8 mouse cellular contexts compared by ENCODE assay signal in genomic region chr7:38167724-38168141, GRCm38 (mm10). TPM values are rescaled to one million over a fixed set of nuclear protein-coding genes. Genes with fewer than 3 reads are reported as not detected.
DNase-seq lines count a peak whose midpoint lies in the region; ATAC-seq and TF ChIP-seq lines count a peak whose summit lies in the region.

No protein-coding gene starts in this region.

- H3K9me3 ChIP-seq in kidney, embryonic 16.5 days (ENCODE audit: low read length): no peaks in the 10 kb centered on the region

- TF ChIP-seq CTCF in thymus, adult 2 months (IDR thresholded peaks at IDR 0.05; ENCODE audit: borderline replicate concordance, control insufficient read depth, extremely low read depth, insufficient read depth, low read length, poor library complexity): no peak
- peak; percentile 38 for TF ChIP-seq CTCF in liver, adult 2 months (IDR thresholded peaks at IDR 0.05; ENCODE audit: low read depth, low read length)

- H3K4me3 ChIP-seq in thymus, adult 2 months (ENCODE audit: control insufficient read depth, insufficient read depth, low read length): no peak overlapping the region
- H3K4me3 ChIP-seq in kidney, embryonic 16.5 days (ENCODE audit: low read length): no peak overlapping the region
- no peak overlapping the region for H3K4me3 ChIP-seq in liver, adult 2 months (ENCODE audit: insufficient read depth, low read depth, low read length)

- 22% methylated on average over 11 of the region's 11 CpGs for WGBS in thymus, adult 2 months
- 16% methylated on average over 11 of the region's 11 CpGs for WGBS in kidney, embryonic 16.5 days
- 15% methylated on average over 11 of the region's 11 CpGs for WGBS in liver, adult 2 months

- H3K9ac ChIP-seq in kidney, embryonic 16.5 days (replicated peaks; ENCODE audit: low read length): 0 out of 2 replicates have a peak overlapping the region, but pooled peaks have one; percentile 18
- no peak overlapping the region for H3K9ac ChIP-seq in liver, adult 2 months (ENCODE audit: low read depth, low read length)

- no peaks in the 10 kb centered on the region for H3K27me3 ChIP-seq in thymus, adult 2 months (ENCODE audit: control insufficient read depth, insufficient read depth, low read length)
- H3K27me3 ChIP-seq in kidney, embryonic 16.5 days (ENCODE audit: insufficient read depth, low read length): no peaks in the 10 kb centered on the region
- no peaks in the 10 kb centered on the region for H3K27me3 ChIP-seq in liver, adult 2 months (ENCODE audit: control insufficient read depth, insufficient read depth, low read length)

- H3K27ac ChIP-seq in thymus, adult 2 months (ENCODE audit: control insufficient read depth, insufficient read depth, low read length): no peak overlapping the region
- no peak overlapping the region for H3K27ac ChIP-seq in kidney, embryonic 16.5 days (ENCODE audit: low read length)
- no peak overlapping the region for H3K27ac ChIP-seq in liver, adult 2 months (replicated peaks; ENCODE audit: insufficient read depth, low read depth, low read length)

- peaks cover 8% of the 10 kb centered on the region for H3K4me1 ChIP-seq in thymus, adult 2 months (replicated peaks; ENCODE audit: control insufficient read depth, insufficient read depth, low read length)
- no peaks in the 10 kb centered on the region for H3K4me1 ChIP-seq in kidney, embryonic 16.5 days (ENCODE audit: insufficient read depth, low read length)
- no peaks in the 10 kb centered on the region for H3K4me1 ChIP-seq in liver, adult 2 months (ENCODE audit: control insufficient read depth, insufficient read depth, low read length)

- peak; percentile 38 for DNase-seq in thymus, adult 2 months
- no peak for DNase-seq in thymus, adult 18-20 months
- peak; percentile 45 for DNase-seq in cerebellum, adult 8-10 months
- peak; percentile 52 to 56 for DNase-seq in frontal cortex, postnatal 10 days (ENCODE audit: low spot score in 2 of 2)
- peak; percentile 59 for DNase-seq in liver, adult 2 months (ENCODE audit: extremely low read depth, low read depth, low spot score)
- peak; percentile 45 for DNase-seq in neural tube, embryonic 10.5 days (ENCODE audit: extremely low spot score, low spot score)
- no peak for DNase-seq in MN1 (ENCODE audit: low spot score)

- no peak for ATAC-seq in kidney, embryonic 16.5 days (ENCODE audit: low FRiP score, low TSS enrichment)

- TF ChIP-seq POLR2A in thymus, adult 2 months (IDR thresholded peaks at IDR 0.05; ENCODE audit: control insufficient read depth, extremely low read depth, insufficient read depth, low read length, poor library complexity): no peak
- no peak for TF ChIP-seq POLR2A in liver, adult 2 months (IDR thresholded peaks at IDR 0.05; ENCODE audit: extremely low read depth, insufficient read depth, low read length)

- H3K79me2 ChIP-seq in liver, adult 2 months (ENCODE audit: control insufficient read depth, insufficient read depth, low read length): no peaks in the 10 kb centered on the region

- H3K4me2 ChIP-seq in kidney, embryonic 16.5 days (replicated peaks; ENCODE audit: low read depth, low read length): peak overlapping the region; percentile 28; the same call in 1 of the 2 replicates

- H3K36me3 ChIP-seq in thymus, adult 2 months (ENCODE audit: control insufficient read depth, insufficient read depth, low read length): no peaks in the 10 kb centered on the region
- H3K36me3 ChIP-seq in kidney, embryonic 16.5 days (ENCODE audit: insufficient read depth, low read length): no peaks in the 10 kb centered on the region
- H3K36me3 ChIP-seq in liver, adult 2 months (ENCODE audit: control insufficient read depth, insufficient read depth, low read length): no peaks in the 10 kb centered on the region

RNA-seq across cellular contexts. Expression of gene 1600014C10Rik, which starts 15.3 kb away (rescaled TPM):
- polyA plus RNA-seq in thymus, adult 2 months (2012; rRNA removed): 30.9 and 44.8 TPM in 2 replicates
- 17.6 and 18.9 TPM in 2 replicates for polyA plus RNA-seq in kidney, embryonic 16.5 days (2015; fragmentation: Nextera tagmentation; extraction: Ambion mirVana)
- 135 and 146 TPM in 2 replicates for total RNA-seq in liver, adult 2 months (2014; rRNA removed)
- polyA plus RNA-seq in liver, adult 2 months (2012; rRNA removed): 116 and 202 TPM in 2 replicates

Comparison
In these comparisons a context has a peak if more than half of its experiments do, and no peak if none do; other contexts are left out.
1. DNase-seq: peak in thymus, adult 2 months (single experiment), cerebellum, adult 8-10 months (single experiment), frontal cortex, postnatal 10 days (2 of 2), liver, adult 2 months (single experiment) and neural tube, embryonic 10.5 days (single experiment); none in thymus, adult 18-20 months (0 of 2) and MN1 (single experiment).